Mouse (Mus musculus): ENCODE measurements at regions not wholly inside any gene's neighbourhood (a gene's known extent, or its start where the extent isn't known, plus 50 kb on each side); places are given as distances from the start of the nearest gene placed in this dataset.

DNA sequence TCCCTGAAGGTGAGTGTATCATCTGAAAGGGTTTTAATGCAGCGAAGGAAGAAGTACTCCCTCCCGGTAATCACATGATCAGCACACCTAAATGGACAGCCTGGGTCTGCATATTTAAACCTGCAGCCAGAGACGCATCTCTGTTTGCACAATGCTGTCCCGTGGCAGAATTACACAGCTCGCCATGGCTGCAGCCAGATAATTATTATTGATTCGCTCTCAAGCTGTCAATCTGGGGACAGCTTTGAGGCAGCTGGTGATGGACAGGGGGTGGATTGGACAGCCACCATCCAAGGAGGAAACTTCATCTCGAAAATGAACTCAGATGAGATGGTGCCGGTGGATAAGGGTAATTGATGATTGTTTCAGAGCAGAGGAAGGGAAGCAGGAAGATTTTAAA is 369.1 kb downstream of the Wdr72 start:
- no peak for TF ChIP-seq CTCF (IDR thresholded peaks at IDR 0.05; ENCODE audit: low read depth)
- no peak for TF ChIP-seq EP300 (IDR thresholded peaks at IDR 0.05; ENCODE audit: low read depth)

Measured in liver, postnatal 0 days (tissue).